Mouse (Mus musculus): ENCODE measurements around the gene Agfg1. TPM values are rescaled to one million over a fixed set of nuclear protein-coding genes. Genes with fewer than 3 reads are reported as not detected.

The Agfg1 gene
- total RNA-seq, 2 experiments from 2014 or later: 81.8 to 90.3 TPM

DNA sequence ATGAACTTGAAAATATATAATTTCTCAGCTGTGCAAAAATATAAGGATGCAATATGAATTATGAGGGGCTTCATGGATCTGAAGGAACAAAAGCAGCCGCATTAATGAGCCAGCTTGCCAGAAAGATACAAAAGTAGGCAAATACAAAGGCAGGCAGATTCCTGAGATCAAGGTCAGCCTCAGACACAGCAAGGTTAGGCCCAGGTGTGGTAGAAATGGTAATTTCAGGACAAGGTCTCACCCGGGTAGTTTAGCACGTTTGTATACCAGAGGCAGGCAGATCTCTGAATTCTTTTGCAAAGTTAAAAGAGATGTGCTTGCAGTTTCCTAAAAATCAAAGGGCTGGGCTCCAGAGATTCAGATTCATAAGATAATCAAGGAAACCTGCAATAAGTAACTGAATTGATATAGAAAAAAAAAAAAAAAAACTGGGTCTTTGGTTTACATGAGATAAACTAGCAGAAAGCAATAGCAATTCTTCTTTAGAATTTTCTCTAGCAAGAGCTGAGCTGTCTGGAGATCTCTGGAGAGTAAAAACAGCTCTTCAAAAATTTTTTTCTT lies 18.6 kb upstream of the Agfg1 start:
- intact Hi-C loops (cut with DNase I): no loop called here
- DNase-seq (ENCODE audit: low spot score in 2 of 2): no peak

DNA sequence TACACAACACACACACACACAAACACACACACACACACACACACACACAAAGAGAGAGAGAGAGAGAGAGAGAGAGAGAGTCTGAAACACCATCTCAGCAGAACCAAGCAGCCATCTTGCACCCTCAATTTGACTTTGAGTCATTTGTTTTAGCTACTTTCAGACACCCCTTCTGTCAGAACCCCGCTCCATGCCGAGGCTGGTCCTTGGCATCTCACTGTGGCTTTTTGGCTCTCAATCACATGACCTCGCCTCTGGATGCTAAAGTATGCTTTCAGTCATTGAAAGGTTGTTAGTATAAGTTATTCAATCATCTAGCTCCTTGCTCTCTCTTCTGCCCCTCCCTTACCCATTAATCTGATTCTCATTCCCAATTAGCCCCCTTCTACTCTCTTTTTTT lies 17.4 kb upstream of the Agfg1 start:
- DNase-seq (ENCODE audit: low spot score in 2 of 2): no peak
- intact Hi-C loops (cut with DNase I): no loop called here

DNA sequence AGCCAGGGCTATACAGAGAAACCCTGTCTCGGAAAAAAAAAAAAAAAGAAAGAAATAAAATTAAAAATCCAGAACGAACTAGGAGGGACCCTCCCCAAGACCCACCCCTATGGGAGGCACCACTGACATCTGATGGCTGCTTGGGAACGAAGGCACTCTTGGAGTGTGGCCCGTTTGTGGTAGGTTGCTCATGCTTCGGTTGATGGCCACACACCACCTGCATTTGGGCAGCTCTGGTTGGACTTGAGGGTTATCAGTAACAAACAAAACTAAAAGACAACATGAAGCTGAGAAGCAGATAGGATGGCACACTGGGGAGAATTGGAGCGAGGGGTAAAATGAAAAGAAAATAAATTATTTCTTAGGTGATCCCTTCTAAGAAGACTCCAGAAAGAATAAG lies 15.1 kb upstream of the Agfg1 start:
- intact Hi-C loops (cut with DNase I): no loop called here
- no peak for DNase-seq (ENCODE audit: low spot score in 2 of 2)

DNA sequence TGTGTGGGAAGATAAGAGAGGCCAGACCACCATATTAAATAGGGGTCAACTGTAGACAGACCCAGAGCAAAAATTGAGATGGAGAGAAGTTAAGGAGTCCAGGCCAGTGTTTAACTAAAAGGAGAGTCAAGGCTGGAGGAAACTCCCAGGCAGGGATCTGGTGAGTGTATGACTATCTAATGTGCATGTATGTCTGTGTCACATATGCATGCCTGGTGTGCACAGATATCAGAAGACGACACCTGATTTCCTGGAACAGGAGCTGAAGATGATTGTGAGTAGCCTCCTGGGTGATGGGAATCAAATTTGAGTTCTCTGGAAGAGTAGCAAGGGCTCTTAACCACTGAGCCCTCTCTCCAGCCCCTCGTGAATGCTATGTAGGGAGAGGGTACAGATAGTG lies 14.0 kb upstream of the Agfg1 start:
- no peak for DNase-seq (ENCODE audit: low spot score in 2 of 2)
- intact Hi-C loops (cut with DNase I): no loop called here

DNA sequence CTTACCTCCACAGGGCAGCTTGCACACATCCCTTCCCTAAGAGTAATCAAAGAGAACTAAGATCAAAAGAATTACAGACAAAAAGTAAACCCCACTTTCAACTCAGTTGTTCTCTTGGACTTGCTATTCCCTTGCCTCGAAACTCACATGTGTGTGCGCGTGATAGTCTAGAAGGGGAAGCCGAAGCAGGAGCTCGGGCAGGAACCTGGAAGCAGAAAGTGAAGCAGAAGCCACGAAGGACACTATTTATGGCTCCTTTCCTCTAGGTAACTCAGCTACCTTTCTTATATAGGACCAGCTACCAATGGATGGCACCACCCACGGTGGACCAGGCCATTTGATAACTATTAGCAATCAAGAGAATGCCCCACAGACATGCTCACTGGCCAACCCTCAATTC lies 13.5 kb upstream of the Agfg1 start:
- intact Hi-C loops (cut with DNase I): no loop called here
- no peak for DNase-seq (ENCODE audit: low spot score in 2 of 2)

DNA sequence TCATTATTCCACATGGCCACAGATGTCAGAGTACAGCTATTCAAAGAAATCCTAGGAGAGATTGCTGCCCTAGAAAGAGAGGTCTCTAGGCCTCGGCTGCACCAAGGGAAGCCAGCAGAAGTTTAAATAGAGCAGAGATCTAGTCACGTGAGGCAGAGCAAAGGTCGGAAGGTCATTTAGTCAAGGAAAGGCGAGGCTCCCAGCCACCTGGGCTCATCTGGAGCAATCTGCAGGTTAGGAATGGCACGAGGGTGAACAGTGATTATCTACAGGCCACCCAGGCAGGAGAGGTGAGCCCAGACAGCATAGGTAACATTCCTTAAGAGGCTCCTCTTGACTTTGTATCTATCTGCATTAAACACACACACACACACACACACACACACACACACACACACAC lies 12.4 kb upstream of the Agfg1 start:
- no peak for DNase-seq (ENCODE audit: low spot score in 2 of 2)
- intact Hi-C loops (cut with DNase I): no loop called here

DNA sequence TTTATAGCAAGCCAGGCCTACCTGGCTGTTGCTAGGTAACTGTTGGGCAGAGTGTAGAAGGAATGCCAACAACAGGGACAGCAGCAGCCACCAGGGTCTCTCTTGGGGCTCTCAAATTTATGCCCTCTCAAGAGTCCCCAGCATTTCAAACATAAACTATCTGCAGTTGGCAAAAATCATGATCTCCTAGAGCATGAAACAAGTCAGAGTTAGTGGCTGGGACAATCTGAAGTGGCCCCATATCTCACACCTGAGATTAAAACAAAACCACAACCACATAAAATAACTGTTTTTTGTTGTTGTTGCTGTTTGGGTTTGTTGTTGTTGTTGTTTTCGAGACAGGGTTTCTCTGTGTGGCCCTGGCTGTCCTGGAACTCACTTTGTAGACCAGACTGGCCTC lies 8.5 kb upstream of the Agfg1 start:
- no peak for DNase-seq (ENCODE audit: low spot score in 2 of 2)
- intact Hi-C loops (cut with DNase I): no loop called here

DNA sequence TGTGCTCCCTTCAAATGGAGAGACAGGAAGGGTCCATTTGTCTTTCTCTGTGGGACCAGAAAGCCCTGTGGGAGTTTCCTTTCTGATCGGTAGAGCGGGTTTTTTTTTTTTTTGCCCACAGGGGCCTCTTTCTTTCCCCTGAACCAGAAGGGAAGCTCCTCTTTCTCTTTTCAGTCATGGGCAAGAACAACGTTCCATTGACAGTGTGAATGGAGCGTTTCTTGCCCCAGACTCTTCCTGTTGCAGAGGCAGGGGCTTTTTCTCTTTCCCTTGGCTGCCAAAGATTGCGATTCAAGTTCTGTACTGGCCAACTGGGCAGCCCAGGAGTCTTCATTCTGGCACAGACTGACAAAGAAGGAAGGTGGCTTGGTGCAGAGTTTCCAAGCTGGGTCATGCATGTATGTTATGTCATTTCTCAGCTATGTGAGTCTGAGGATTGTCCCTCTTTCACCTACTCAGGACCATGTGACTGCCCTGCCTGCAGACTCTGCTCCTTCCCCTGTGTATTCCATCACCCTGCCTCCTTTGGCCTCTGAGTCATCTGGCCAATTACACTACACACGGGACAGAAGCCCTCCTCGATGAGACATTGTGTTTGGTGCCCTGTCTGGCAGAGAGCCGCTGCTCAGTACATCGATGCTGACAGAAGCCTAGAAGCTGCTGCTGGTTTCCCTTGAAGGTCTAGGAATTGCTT lies 7.6 kb upstream of the Agfg1 start:
- intact Hi-C loops (cut with DNase I): no loop called here
- DNase-seq (ENCODE audit: low spot score in 2 of 2): no peak

DNA sequence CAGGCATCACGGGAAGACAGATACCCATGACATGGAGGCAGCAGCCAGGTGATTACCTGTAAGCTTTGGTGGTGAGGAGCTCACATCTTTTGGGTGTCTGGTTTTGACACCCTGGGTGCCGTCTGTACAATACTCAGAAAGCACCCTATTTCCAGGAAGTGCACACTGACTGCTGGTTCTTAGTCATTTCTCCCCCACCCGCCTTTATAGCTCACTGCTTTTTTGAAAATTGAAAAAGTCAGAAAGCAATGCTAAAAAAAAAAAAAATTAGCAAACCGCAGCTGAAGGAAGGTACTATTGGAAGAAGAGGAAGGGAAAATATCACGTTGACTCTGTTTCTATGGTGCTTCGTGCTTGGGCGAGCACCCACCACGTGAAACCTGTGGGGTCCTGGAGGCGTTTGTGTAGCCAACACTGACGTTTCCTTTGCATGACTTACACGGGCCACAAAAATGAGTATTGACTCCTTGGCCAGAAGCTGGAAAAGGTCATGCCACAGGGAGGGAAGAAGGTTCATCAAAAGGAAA lies 6.7 kb upstream of the Agfg1 start:
- DNase-seq (ENCODE audit: low spot score in 2 of 2): no peak
- intact Hi-C loops (cut with DNase I): no loop called here

DNA sequence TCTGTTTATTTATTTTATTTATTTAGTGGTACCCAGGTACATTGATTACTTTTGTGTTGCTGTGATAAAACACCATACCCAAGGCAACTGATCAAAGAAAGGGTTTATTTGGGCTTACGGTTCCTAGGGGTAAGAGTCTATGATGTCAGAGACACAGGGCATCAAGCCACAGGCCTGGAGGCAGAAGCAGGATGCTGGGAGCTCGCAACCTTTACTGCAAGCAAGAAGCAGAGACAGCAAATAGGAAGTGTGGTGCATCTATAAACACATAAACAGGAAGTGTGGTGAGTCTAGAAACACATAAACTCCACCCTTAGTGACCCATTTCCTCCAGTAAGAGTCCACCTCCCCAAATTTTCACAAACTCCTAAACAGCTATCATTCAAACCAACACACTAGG lies 5.8 kb upstream of the Agfg1 start:
- DNase-seq (ENCODE audit: low spot score in 2 of 2): no peak
- intact Hi-C loops (cut with DNase I): no loop called here

DNA sequence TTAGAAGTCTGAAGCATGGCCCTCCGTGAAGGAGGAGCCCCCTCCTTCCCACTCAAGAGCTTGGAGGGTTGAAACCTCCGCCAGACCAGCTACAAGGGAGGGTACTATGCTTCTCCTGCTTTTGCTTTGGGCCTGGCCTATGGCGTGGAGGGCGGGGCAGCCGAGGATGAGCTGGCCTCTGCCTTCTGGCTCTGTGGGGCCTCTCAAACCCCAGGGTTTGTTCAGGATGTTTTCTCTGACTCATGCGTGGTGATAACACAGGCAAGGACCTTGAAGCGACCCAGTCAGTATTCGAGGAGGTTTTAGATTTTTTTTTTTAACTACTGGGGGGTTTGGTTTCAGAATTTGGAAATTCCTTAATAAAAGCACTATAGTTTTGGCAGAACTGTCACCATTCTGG lies 4.7 kb upstream of the Agfg1 start:
- no peak for DNase-seq (ENCODE audit: low spot score in 2 of 2)
- intact Hi-C loops (cut with DNase I): no loop called here

DNA sequence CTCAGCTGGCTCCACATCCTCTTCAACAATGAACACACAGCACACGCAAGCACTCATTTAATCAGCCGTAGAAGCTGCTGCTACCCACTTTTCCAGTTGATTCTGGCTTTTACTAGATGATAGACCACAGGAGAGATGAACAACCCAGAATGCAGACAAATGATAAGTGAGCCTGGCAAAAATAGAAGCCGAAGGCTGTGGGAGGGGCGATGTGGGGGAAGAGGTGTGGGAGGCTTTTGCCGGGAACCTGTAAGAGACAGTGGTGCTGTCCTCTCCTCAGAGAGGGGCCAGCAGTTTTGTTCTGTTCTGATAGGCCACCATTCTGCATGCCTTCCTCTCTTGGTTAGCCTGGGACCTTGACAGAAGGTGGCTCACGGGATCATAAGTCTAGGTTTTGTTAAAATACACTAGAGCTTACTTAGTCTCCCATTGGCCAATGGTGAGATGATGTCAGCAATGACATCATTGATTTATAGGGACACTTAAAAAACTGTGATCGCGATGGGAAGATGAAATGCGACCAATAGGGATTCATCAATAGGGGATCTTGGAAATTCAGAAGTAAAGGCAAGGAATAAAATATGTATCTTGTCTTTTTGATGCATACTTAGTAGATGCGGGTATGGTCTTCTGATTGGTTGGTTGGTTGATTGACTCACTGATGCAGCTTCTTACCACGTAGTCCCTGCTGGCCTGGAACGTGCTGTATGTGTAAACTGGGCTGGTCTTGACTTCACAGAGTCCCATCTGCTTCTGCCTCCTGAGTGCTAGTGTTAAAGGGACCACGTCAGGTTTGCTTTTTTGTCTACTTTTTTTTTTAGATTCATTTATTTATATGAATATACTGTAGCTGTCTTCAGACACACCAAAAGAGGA lies 2.7 kb upstream of the Agfg1 start:
- intact Hi-C loops (cut with DNase I): no loop called here
- DNase-seq (ENCODE audit: low spot score in 2 of 2): no peak

DNA sequence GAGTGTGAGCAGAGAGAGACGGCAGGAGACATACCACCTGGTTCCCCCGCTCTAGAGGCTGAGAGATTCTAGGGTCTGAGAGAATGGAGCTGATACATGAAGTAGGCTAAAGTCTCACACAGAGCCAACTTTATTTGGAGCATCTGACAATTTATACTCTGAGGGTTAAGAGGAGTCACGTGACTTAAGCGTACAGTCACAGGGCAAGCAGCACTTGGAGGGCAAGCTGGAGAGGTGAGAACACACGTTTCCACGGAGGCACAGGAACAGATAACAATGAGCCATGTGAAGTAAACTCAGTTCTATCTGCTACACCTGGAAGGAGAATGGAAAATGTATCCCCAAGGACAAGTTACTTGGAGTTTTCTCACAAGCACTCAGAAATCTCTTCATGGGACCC lies 1.7 kb upstream of the Agfg1 start:
- no peak for DNase-seq (ENCODE audit: low spot score in 2 of 2)
- intact Hi-C loops (cut with DNase I): no loop called here

DNA sequence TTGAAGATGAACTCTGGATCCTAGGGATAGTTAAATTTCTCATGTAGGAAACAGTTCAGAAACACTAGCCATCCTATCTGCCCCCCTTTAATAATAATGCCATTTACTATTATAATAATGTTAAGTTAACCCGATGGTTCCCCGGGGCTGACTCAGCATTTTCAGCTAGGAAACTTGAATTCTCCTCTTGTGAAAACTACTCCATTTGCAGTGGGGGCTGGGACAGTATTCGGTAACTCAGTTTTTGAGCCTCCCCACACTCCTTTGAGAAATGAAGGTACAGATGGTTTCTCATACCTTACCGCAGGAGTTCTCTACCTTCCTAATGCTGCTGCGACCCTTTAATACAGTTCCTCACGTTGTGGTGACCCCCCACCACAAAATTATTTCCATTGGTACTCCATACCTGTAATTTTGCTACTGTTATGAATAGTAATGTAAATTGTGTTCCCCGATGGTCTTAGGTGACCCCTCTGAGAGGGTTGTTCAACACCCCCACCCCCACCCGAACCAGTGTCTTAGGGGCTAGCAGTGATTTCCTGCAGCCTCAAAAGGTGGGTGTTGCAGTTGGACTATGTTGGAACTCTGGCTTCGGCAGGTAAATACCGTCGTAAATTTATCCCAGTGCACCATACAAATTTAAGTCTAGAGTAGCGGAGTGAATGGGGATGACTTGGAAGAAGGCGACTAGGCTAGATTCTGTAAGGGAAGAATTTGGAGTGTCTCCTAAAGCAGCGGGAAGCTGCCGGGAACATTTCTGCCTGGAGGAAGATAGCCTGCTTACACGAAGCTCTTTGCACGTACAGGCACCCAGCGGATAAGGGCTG lies 601 bp upstream of the Agfg1 start:
- intact Hi-C loops (cut with DNase I): no loop called here
- no peak for DNase-seq (ENCODE audit: low spot score in 2 of 2)

DNA sequence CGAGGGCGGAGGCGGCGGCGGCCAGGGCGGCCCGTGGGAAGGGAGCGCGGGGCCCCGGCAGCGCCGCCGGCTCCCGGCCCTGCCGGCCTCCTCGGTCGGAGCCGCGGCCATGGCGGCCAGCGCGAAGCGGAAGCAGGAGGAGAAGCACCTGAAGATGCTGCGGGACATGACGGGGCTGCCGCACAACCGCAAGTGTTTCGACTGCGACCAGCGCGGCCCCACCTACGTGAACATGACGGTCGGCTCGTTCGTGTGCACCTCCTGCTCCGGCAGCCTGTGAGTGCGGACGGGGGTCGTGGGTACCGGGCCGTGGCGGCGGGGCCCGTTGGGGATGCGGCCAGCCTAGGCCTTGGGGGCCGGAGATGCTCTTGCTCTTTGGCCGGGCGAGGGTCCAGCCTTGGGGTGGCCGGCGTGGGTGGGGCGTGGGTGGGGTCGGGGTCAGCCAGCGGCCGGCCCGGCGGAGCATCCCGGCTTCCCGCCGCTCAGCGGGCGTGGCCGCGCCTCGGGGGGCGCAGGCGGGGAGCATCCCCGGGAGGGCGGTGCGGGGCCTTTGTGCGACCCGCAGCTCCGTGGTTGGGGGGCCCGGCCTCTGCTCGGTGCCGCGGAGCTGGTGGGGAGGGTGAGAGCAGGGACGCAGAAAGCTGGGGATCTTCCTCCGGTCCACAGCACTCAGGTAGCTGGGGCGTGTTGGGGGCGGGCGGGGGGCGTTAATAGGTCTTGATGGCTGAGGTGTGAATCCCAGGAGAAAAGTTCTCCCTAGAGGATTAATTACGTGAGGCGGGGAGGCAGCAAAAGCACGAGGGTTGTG lies 535 bp downstream of the Agfg1 start:
- intact Hi-C loops (cut with DNase I): no loop called here
- DNase-seq (ENCODE audit: low spot score in 2 of 2): peak; percentile 23 to 37

DNA sequence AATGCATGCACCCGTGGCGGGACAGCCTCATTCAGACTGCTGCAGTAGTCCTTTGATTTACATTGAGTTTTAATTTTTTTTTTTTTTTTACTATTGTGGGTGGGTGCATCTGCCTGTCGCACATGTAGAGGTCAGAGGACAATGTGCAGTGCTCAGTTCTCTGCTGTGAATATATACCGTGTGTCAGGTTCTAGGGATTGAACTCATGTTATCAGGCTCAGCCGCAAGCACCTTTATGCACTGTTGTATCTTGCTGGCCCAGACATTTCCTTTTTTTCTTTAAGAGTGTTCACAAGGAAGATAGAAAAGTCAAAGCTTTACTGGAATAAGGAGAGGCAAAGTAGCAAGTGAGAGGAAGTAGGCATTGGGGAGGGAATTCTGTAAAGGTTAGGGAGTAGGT lies 16.4 kb downstream of the Agfg1 start:
- DNase-seq (ENCODE audit: low spot score in 2 of 2): no peak
- intact Hi-C loops (cut with DNase I): no loop called here

DNA sequence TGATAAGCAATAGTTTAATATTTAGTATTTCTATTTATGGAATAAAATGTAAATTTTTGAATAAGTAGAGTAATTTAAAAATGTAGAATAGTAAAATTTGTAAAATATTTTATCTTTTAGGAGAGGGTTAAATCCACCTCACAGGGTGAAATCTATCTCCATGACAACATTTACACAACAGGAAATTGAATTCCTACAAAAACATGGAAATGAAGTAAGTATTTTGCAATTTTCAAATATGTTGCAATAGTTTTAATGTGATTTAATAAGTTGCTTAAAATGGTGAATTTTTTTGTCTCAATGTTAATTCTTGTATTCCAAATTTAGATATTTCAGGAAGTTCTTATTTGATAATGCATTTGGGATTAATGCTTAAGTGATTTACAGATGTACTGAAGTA lies 19.0 kb downstream of the Agfg1 start:
- intact Hi-C loops (cut with DNase I): no loop called here
- DNase-seq (ENCODE audit: low spot score in 2 of 2): no peak

DNA sequence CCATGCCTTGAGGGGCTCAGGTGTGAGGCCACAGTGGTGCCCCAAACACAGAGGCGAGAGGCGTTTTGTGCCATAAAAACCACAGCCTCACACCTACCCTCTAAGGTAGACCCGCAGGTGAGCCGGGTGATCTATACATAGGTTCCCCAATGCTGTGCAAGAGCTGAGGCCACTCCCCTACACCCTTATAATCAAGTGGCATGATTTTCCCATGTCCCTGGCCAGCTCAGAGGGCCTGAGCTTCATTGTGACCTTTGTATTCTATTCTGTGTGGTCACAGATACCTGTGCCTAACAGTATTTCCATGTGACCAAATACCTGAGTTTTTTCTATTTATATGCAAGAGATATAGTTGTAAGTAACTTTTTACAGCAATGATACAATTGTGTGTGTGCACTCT lies 21.1 kb downstream of the Agfg1 start:
- DNase-seq (ENCODE audit: low spot score in 2 of 2): no peak

DNA sequence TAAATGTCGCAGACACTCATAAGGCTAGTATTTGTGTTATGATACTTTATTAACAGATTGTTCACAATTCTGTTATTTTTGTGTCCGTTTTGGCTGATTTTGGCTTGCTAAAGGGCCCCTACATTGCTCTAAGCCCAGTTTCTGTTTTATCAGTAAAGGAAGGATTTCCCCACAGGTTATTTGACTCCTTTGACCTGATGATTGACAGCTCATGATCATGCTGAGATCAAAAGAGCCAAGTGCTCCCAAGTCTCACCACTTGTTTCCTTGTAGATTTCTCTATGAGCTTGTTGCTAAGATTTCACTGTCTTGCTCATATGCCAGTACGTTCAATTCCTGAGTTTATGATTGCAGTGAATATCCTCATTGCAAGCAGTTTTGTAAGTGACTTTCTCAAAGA lies 30.9 kb downstream of the Agfg1 start:
- intact Hi-C loops (cut with DNase I): no loop called here
- no peak for DNase-seq (ENCODE audit: low spot score in 2 of 2)

More for the DNA sequence above, 21.1 kb downstream of the Agfg1 start:
- intact Hi-C loops (cut with DNase I): no loop called here
